ENCODE assay signal across 10 mouse cellular contexts in genomic region chr15:96743257-96743656, GRCm38 (mm10). TPM values are rescaled to one million over a fixed set of nuclear protein-coding genes. Genes with fewer than 3 reads are reported as not detected.
DNase-seq lines count a peak whose midpoint lies in the region; ATAC-seq and TF ChIP-seq lines count a peak whose summit lies in the region.
"Had no signal": no experiment of that assay in that cellular context is flagged by ENCODE, and none has a peak within 500 bp of the region (broad histone marks: within the 10 kb centered on the region; RNA-seq: fewer than 3 reads in every experiment).

No protein-coding gene starts in this region.

- H3K27me3 ChIP-seq in liver, embryonic 12.5 days (replicated peaks), result no peaks in the 10 kb centered on the region
- H3K27me3 ChIP-seq: embryonic facial prominence, embryonic 15.5 days had no signal

- no peak for TF ChIP-seq CTCF in gastrocnemius, adult 2 months (IDR thresholded peaks at IDR 0.05)

- H3K36me3 ChIP-seq in liver, embryonic 12.5 days, result no peaks in the 10 kb centered on the region
- H3K36me3 ChIP-seq: embryonic facial prominence, embryonic 15.5 days had no signal

- 0 out of 2 replicates have a peak overlapping the region, but pooled peaks have one; percentile 36 for H3K9ac ChIP-seq in liver, embryonic 12.5 days
- H3K9ac ChIP-seq: embryonic facial prominence, embryonic 15.5 days had no signal

- H3K4me2 ChIP-seq in liver, embryonic 12.5 days, result no peak overlapping the region
- H3K4me2 ChIP-seq: embryonic facial prominence, embryonic 15.5 days had no signal

- 44% methylated on average over 6 of the region's 6 CpGs for whole genome bisulfite sequencing in liver, embryonic 12.5 days (ENCODE audit: insufficient replicate concordance)

- peaks cover 37% of the 10 kb centered on the region for H3K4me1 ChIP-seq in liver, embryonic 12.5 days
- H3K4me1 ChIP-seq: embryonic facial prominence, embryonic 15.5 days had no signal

- DNase-seq in gastrocnemius, adult 2 months, result no peak
- DNase-seq in gastrocnemius, postnatal 36 days, result no peak
- DNase-seq in monocyte, adult 2 months (ENCODE audit: low read depth in 1 of 2, low spot score in 2 of 2), result peak; percentile 45 to 58
- no peak for DNase-seq in B cell, adult 2 months
- DNase-seq in thymus, postnatal 0 days (ENCODE audit: low spot score), result no peak
- no peak for DNase-seq in right cerebral cortex, postnatal 14 days

- H3K9me3 ChIP-seq in liver, embryonic 12.5 days (replicated peaks), result no peaks in the 10 kb centered on the region
- H3K9me3 ChIP-seq: embryonic facial prominence, embryonic 15.5 days had no signal

- H3K27ac ChIP-seq in gastrocnemius, adult 2 months, result peak overlapping the region; percentile 55; the same call in 1 of the 2 replicates
- peak overlapping the region; percentile 72; the same call in 1 of the 2 replicates for H3K27ac ChIP-seq in liver, embryonic 12.5 days
- H3K27ac ChIP-seq: embryonic facial prominence, embryonic 15.5 days had no signal

- peak; percentile 67 for ATAC-seq in common myeloid progenitor, adult 5-6 weeks (replicated peaks; ENCODE audit: low read depth, poor library complexity, severe bottlenecking)
- 0 out of 2 replicates have a peak, but pooled peaks have one; percentile 30 for ATAC-seq in liver, embryonic 12.5 days
- ATAC-seq: CD4-positive, CD25-positive, alpha-beta regulatory T cell, adult 4 months had no signal

- no peak overlapping the region for H3K4me3 ChIP-seq in gastrocnemius, adult 2 months
- no peak overlapping the region for H3K4me3 ChIP-seq in liver, embryonic 12.5 days
- H3K4me3 ChIP-seq: embryonic facial prominence, embryonic 15.5 days had no signal

- intact Hi-C loops in gastrocnemius, adult 2 months (cut with DNase I), result no loop called here
- intact Hi-C loops in gastrocnemius, postnatal 36 days (cut with DNase I), result no loop called here

RNA-seq across cellular contexts. Expression of gene Slc38a2, which starts 43.7 kb away (rescaled TPM):
- total RNA-seq in gastrocnemius, adult 2 months (2021), result 100 to 1,000 TPM; 115 to 116 TPM
- total RNA-seq in gastrocnemius, postnatal 36 days (2021), result 100 to 1,000 TPM in 1 of 2 experiments, 10 to 100 TPM in 1; 59.7 to 150 TPM
- 85.6 and 103 TPM in 2 replicates for total RNA-seq in common myeloid progenitor, adult 5-6 weeks (2017)
- polyA plus RNA-seq in liver, embryonic 12.5 days (2016; fragmentation: Nextera tagmentation; extraction: Ambion mirVana), result 57.6 and 62.7 TPM in 2 replicates
- 94.1 and 95.8 TPM in 2 replicates for polyA plus RNA-seq in thymus, postnatal 0 days (2015; fragmentation: Nextera tagmentation; extraction: Ambion mirVana)

Comparison
In these comparisons a context has a peak if more than half of its experiments do, and no peak if none do; other contexts are left out.
1. DNase-seq: peak in monocyte, adult 2 months (2 of 2); none in gastrocnemius, adult 2 months (single experiment), gastrocnemius, postnatal 36 days (0 of 2), B cell, adult 2 months (0 of 2), thymus, postnatal 0 days (single experiment) and right cerebral cortex, postnatal 14 days (single experiment).